Mouse (Mus musculus): ENCODE results near the gene Thsd7b.

DNA sequence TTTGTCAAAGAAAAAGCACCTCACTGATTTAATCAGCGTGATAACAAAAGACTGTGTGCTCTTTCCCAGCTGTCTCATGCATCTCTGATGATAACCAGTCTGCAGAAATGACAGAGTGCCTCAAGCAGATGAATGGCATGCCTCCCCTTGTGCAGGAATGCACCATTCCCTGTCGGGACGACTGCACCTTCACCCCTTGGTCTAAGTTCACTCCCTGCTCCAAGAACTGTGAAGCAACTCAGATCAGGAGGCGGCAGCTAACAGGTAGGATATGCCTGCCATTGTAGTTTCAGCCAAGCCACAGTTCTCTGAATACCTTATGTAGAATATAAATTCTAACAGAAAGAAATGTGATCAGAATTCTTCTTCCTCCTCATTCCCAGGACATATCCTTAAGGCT lies 642.4 kb downstream of the Thsd7b start:
- TF ChIP-seq POLR2A (IDR thresholded peaks at IDR 0.05; ENCODE audit: insufficient read depth, low read depth, low read length), result no peak
- TF ChIP-seq EP300 (IDR thresholded peaks at IDR 0.05; ENCODE audit: insufficient read depth, low read depth, low read length), result no peak
- no peak for TF ChIP-seq CTCF (IDR thresholded peaks at IDR 0.05)
